Mouse (Mus musculus) lung, adult 10 weeks (tissue): ENCODE data around the gene 1500009L16Rik. TPM values are rescaled to one million over a fixed set of nuclear protein-coding genes. Genes with fewer than 3 reads are reported as not detected.

Source experiments
- polyA plus RNA-seq: library from polyadenylated mRNA; stranded (reverse); fragments of 350-450 nt; fragmentation: Illumina TruSeq; extraction: RNeasy Lipid Tissue Mini Kit (QIAGEN cat#74804); gene quantifications from one replicate; pipeline ENCODE4 v1.2.3, GENCODE M21; 2014; ENCODE audit warnings: low read depth, low replicate concordance; ENCODE audit not compliant: insufficient read depth

The 1500009L16Rik gene
- polyA plus RNA-seq = 4.2 TPM

GRCm38 (mm10) chr10:83722579-83723031 lies at the start of gene 1500009L16Rik:
TSS of gene 1500009L16Rik (plus strand) at chr10:83722865.

Other genes starting within 250 kb of the 1500009L16Rik start
- gene Aldh1l2, start 188.7 kb upstream of the 1500009L16Rik start, polyA plus RNA-seq = 0.30 TPM
- 7.7 TPM for gene Washc4, start 179.1 kb upstream of the 1500009L16Rik start, polyA plus RNA-seq
- 33.8 TPM for gene Appl2, start 74.1 kb upstream of the 1500009L16Rik start, polyA plus RNA-seq